Mouse (Mus musculus): ENCODE measurements around the gene Cep135. TPM values are rescaled to one million over a fixed set of nuclear protein-coding genes. Genes with fewer than 3 reads are reported as not detected.
A peak's percentile ranks its signal among the peaks of the same experiment; 100 is the strongest.

Gene Cep135
- polyA plus RNA-seq, 1 experiment from 2014 or later: 4.7 TPM

GRCm38 (mm10) chr5:76657245-76658083, 69.0 kb downstream of the Cep135 start:
- no peaks in the 10 kb centered on the region for H3K27me3 ChIP-seq (ENCODE audit: control insufficient read depth, insufficient read depth, low read length)
- H3K4me1 ChIP-seq (ENCODE audit: control insufficient read depth, insufficient read depth, low read length): peaks cover 4% of the 10 kb centered on the region; the same call in 1 of the 2 replicates
- ATAC-seq (replicated peaks; ENCODE audit: extremely low read depth, insufficient read depth, low FRiP score): peak; percentile 96
- H3K27ac ChIP-seq (ENCODE audit: low read length): no peak overlapping the region
- peak overlapping the region; percentile 91 for H3K9ac ChIP-seq (ENCODE audit: low read length)
- under 1% methylated on average over 69 of the region's 80 CpGs for WGBS
- no peaks in the 10 kb centered on the region for H3K36me3 ChIP-seq (ENCODE audit: control insufficient read depth, insufficient read depth)
- peak overlapping the region; percentile 100 for H3K4me2 ChIP-seq (ENCODE audit: low read depth, low read length)
- peak overlapping the region; percentile 80 for H3K4me3 ChIP-seq (ENCODE audit: low read length)
- H3K9me3 ChIP-seq (replicated peaks; ENCODE audit: control insufficient read depth, low read length): no peaks in the 10 kb centered on the region

DNA sequence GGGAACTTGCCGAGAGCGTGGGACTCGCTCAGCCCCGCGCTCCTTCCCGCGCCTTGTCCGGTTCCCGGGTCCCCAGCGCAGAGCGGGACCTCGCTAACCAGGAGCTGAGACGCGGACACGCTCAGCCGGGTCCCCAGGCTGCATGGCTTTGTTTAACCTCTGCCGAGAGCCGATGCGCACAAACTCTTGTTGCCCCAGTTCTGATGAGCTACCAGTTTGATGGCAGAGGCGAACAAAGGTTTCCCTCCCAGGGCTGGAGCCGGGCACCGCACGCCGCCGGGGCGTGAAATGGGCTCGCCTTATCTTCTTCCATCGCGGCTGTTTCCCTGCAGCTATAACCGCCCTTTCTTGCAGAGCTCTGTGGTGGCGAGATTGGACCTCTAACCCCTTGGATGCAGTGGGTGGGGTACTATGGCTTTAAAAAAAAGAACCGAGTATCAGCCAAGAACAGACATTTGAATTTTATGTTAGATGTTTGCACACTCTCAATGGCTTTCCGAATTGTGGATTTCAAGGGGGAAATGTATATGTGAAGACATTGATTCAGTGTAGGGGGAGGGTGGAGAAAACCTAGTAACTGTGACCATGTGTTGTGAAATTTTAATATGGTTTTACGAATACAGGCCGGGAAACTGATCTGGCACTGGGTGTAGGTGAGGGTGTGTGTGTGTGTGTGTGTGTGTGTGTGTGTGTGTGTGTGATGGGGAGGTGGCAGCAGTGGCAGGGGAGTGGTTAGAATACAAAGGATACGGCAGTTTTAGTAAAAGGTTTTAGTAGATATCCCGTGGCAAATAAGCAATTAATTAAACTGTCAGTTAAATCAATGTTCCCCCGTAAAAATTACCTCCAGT, 69.8 kb downstream of the Cep135 start:
- Histone ChIP-seq H3K27ac (ENCODE audit: low read length) (no peak overlapping the region), H3K4me3 (ENCODE audit: low read length) (peak overlapping the region; percentile 80), H3K36me3 (ENCODE audit: control insufficient read depth, insufficient read depth) (no peaks in the 10 kb centered on the region), H3K4me2 (ENCODE audit: low read depth, low read length) (peak overlapping the region; percentile 100), H3K27me3 (ENCODE audit: control insufficient read depth, insufficient read depth, low read length) (no peaks in the 10 kb centered on the region), H3K9ac (ENCODE audit: low read length) (peak overlapping the region; percentile 91), H3K4me1 (ENCODE audit: control insufficient read depth, insufficient read depth, low read length) (peaks cover 4% of the 10 kb centered on the region; the same call in 1 of the 2 replicates), H3K9me3 (replicated peaks; ENCODE audit: control insufficient read depth, low read length) (no peaks in the 10 kb centered on the region)
- ATAC-seq (replicated peaks; ENCODE audit: extremely low read depth, insufficient read depth, low FRiP score): peak; percentile 77
- 7% methylated on average over 38 of the region's 38 CpGs for WGBS

- no peak overlapping the region for H3K9ac ChIP-seq (ENCODE audit: low read length)
- no peak for ATAC-seq (replicated peaks; ENCODE audit: extremely low read depth, insufficient read depth, low FRiP score)
- 88% methylated on average over 8 of the region's 8 CpGs for WGBS
- H3K27ac ChIP-seq (ENCODE audit: low read length): no peak overlapping the region
- H3K27me3 ChIP-seq (ENCODE audit: control insufficient read depth, insufficient read depth, low read length): no peaks in the 10 kb centered on the region
- no peak overlapping the region for H3K4me2 ChIP-seq (ENCODE audit: low read depth, low read length)
- H3K4me3 ChIP-seq (ENCODE audit: low read length): no peak overlapping the region
- H3K9me3 ChIP-seq (replicated peaks; ENCODE audit: control insufficient read depth, low read length): no peaks in the 10 kb centered on the region
- no peaks in the 10 kb centered on the region for H3K36me3 ChIP-seq (ENCODE audit: control insufficient read depth, insufficient read depth)
- H3K4me1 ChIP-seq (ENCODE audit: control insufficient read depth, insufficient read depth, low read length): peaks cover 4% of the 10 kb centered on the region; the same call in 1 of the 2 replicates
Measured at GRCm38 (mm10) chr5:76659958-76660635, 71.6 kb downstream of the Cep135 start.

DNA sequence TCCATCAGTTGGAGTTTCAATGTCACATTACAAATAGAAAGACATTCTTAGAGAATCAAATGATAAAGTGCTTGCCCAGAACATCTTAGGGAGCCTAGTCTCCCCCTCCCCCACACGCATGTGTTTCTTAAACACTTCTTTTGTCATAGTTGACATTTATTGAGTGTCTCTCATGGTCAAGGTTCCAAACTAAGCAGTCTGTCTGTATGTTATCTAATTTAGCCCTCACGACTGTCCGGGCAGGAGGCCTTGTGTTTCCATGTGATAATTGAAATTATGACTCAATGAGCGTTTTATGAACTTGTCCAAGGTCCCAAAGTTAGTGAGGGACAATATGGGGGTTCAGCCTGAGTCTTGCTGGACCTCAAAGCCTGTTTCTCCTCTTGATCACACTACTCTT, 72.8 kb downstream of the Cep135 start:
- H3K9me3 ChIP-seq (replicated peaks; ENCODE audit: control insufficient read depth, low read length): no peaks in the 10 kb centered on the region
- H3K27ac ChIP-seq (ENCODE audit: low read length): no peak overlapping the region
- H3K4me1 ChIP-seq (ENCODE audit: control insufficient read depth, insufficient read depth, low read length): peaks cover 4% of the 10 kb centered on the region; the same call in 1 of the 2 replicates
- H3K27me3 ChIP-seq (ENCODE audit: control insufficient read depth, insufficient read depth, low read length): no peaks in the 10 kb centered on the region
- WGBS: 74% methylated on average over 4 of the region's 4 CpGs
- ATAC-seq (replicated peaks; ENCODE audit: extremely low read depth, insufficient read depth, low FRiP score): no peak
- no peak overlapping the region for H3K4me3 ChIP-seq (ENCODE audit: low read length)
- H3K9ac ChIP-seq (ENCODE audit: low read length): no peak overlapping the region
- H3K36me3 ChIP-seq (ENCODE audit: control insufficient read depth, insufficient read depth): no peaks in the 10 kb centered on the region
- H3K4me2 ChIP-seq (ENCODE audit: low read depth, low read length): no peak overlapping the region

DNA sequence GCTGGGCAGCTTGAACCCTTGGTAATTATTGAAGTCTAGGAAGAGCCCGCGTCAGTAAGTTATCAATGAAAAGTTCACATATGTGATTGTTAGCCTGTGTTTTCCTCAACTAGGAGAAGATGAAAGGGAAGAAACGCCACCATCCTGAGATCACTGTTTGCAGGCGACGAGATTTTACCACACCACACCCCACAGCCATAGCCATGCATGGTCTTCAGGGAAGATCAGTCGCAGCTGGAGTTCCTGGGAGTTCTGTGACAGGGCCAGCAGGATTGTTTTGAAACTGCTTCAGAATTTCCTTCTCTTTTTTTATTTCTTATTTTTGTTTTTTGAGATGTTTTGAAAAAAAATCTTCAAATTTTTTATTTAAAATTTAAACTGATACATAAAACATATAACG, 76.4 kb downstream of the Cep135 start:
- no peak overlapping the region for H3K4me3 ChIP-seq (ENCODE audit: low read length)
- H3K9ac ChIP-seq (ENCODE audit: low read length): no peak overlapping the region
- no peak overlapping the region for H3K27ac ChIP-seq (ENCODE audit: low read length)
- H3K36me3 ChIP-seq (ENCODE audit: control insufficient read depth, insufficient read depth): no peaks in the 10 kb centered on the region
- ATAC-seq (replicated peaks; ENCODE audit: extremely low read depth, insufficient read depth, low FRiP score): no peak
- 84% methylated on average over 7 of the region's 7 CpGs for WGBS
- H3K9me3 ChIP-seq (replicated peaks; ENCODE audit: control insufficient read depth, low read length): no peaks in the 10 kb centered on the region
- no peak overlapping the region for H3K4me2 ChIP-seq (ENCODE audit: low read depth, low read length)
- no peaks in the 10 kb centered on the region for H3K4me1 ChIP-seq (ENCODE audit: control insufficient read depth, insufficient read depth, low read length)
- H3K27me3 ChIP-seq (ENCODE audit: control insufficient read depth, insufficient read depth, low read length): no peaks in the 10 kb centered on the region

DNA sequence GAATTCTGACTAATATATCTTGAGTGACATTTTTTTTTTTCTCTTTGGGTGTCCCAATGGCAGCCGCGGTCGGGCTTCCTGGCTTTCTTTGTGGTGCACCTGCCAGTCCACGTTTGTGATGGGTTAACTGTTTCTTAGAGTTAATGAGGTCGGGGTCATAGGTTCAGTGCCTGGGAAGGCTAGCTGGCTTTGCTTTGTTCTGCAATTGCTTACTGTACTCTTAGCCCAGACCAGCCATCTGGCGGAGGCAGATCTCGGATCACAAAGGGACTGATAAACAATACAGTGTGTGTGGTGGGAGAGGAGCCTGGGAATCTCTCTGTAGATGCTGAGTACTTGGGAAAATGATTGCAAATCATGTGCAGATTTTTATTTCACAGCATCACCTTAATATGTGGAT, 76.9 kb downstream of the Cep135 start:
- H3K9ac ChIP-seq (ENCODE audit: low read length): no peak overlapping the region
- no peaks in the 10 kb centered on the region for H3K9me3 ChIP-seq (replicated peaks; ENCODE audit: control insufficient read depth, low read length)
- H3K4me3 ChIP-seq (ENCODE audit: low read length): no peak overlapping the region
- ATAC-seq (replicated peaks; ENCODE audit: extremely low read depth, insufficient read depth, low FRiP score): no peak
- H3K27ac ChIP-seq (ENCODE audit: low read length): no peak overlapping the region
- H3K27me3 ChIP-seq (ENCODE audit: control insufficient read depth, insufficient read depth, low read length): no peaks in the 10 kb centered on the region
- no peaks in the 10 kb centered on the region for H3K36me3 ChIP-seq (ENCODE audit: control insufficient read depth, insufficient read depth)
- WGBS: 47% methylated on average over 7 of the region's 7 CpGs
- H3K4me1 ChIP-seq (ENCODE audit: control insufficient read depth, insufficient read depth, low read length): no peaks in the 10 kb centered on the region
- H3K4me2 ChIP-seq (ENCODE audit: low read depth, low read length): no peak overlapping the region

GRCm38 (mm10) chr5:76666026-76666756, 77.7 kb downstream of the Cep135 start:
- 81% methylated on average over 6 of the region's 6 CpGs for WGBS
- H3K36me3 ChIP-seq (ENCODE audit: control insufficient read depth, insufficient read depth): no peaks in the 10 kb centered on the region
- no peak overlapping the region for H3K9ac ChIP-seq (ENCODE audit: low read length)
- H3K27me3 ChIP-seq (ENCODE audit: control insufficient read depth, insufficient read depth, low read length): no peaks in the 10 kb centered on the region
- ATAC-seq (replicated peaks; ENCODE audit: extremely low read depth, insufficient read depth, low FRiP score): no peak
- H3K27ac ChIP-seq (ENCODE audit: low read length): no peak overlapping the region
- H3K4me3 ChIP-seq (ENCODE audit: low read length): no peak overlapping the region
- H3K4me1 ChIP-seq (ENCODE audit: control insufficient read depth, insufficient read depth, low read length): no peaks in the 10 kb centered on the region
- H3K4me2 ChIP-seq (ENCODE audit: low read depth, low read length): no peak overlapping the region
- no peaks in the 10 kb centered on the region for H3K9me3 ChIP-seq (replicated peaks; ENCODE audit: control insufficient read depth, low read length)

DNA sequence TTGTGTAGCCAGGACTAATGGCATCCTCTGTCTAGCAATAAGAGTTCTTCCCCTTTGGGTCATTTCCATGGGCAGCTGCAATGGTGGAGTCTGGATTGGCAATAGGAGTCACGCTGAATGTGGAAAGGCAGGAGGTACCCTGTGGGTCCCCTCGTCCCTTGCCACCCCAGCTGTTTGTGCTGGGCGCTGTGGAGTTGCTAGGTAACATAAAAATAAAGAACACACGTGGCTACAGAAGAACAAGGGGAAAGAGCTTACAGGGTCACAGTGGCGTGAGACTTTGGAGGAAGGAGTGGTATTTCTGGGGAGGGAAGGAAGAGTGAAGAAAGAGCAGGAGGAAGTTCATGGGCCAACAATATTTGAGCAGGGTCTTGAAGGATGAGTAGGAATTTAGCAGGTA, 79.6 kb downstream of the Cep135 start:
- Histone ChIP-seq H3K9ac (ENCODE audit: low read length) (no peak overlapping the region), H3K27me3 (ENCODE audit: control insufficient read depth, insufficient read depth, low read length) (no peaks in the 10 kb centered on the region), H3K27ac (ENCODE audit: low read length) (no peak overlapping the region), H3K4me1 (ENCODE audit: control insufficient read depth, insufficient read depth, low read length) (no peaks in the 10 kb centered on the region), H3K9me3 (replicated peaks; ENCODE audit: control insufficient read depth, low read length) (no peaks in the 10 kb centered on the region), H3K4me3 (ENCODE audit: low read length) (no peak overlapping the region), H3K36me3 (ENCODE audit: control insufficient read depth, insufficient read depth) (no peaks in the 10 kb centered on the region), H3K4me2 (ENCODE audit: low read depth, low read length) (no peak overlapping the region)
- ATAC-seq (replicated peaks; ENCODE audit: extremely low read depth, insufficient read depth, low FRiP score): no peak
- WGBS: 65% methylated on average over 5 of the region's 5 CpGs
